Mouse (Mus musculus) midbrain, embryonic 14.5 days (tissue): ENCODE results near the gene Themis. TPM values are rescaled to one million over a fixed set of nuclear protein-coding genes. Genes with fewer than 3 reads are reported as not detected.

ENCODE experiments used
- ATAC-seq: fragments of 200-750 bp; cut with Nextera tagmentation; 2 replicates; pipeline ENCODE4 v1.8.0; 2017; ENCODE audit warnings: moderate number of reproducible peaks, moderate library complexity; ENCODE audit not compliant: low FRiP score, low TSS enrichment
- DNase-seq: peaks from one replicate; pipeline ENCODE4 v3.0.0-alpha.2; 2015
- H3K27ac ChIP-seq: fragments of 300-500 bp; sonication (generic); replicated peaks from 2 replicates; pipeline ENCODE4 v1.5.1; 2014; ENCODE audit warnings: mild to moderate bottlenecking, low read depth, low read length, moderate library complexity
- H3K27me3 ChIP-seq: fragments of 300-500 bp; sonication (generic); 2 replicates; pipeline ENCODE4 v1.6.1; 2014; ENCODE audit warnings: low read length, control low read depth, mixed read lengths; ENCODE audit not compliant: control insufficient read depth, insufficient read depth
- H3K36me3 ChIP-seq: fragments of 300-500 bp; sonication (generic); 2 replicates; pipeline ENCODE4 v1.6.1; 2014; ENCODE audit warnings: low read length, control low read depth; ENCODE audit not compliant: control insufficient read depth, insufficient read depth
- H3K4me1 ChIP-seq: fragments of 300-500 bp; sonication (generic); 2 replicates; pipeline ENCODE4 v1.6.1; 2014; ENCODE audit warnings: mild to moderate bottlenecking, antibody characterized with exemption, low read length, control low read depth; ENCODE audit not compliant: control insufficient read depth, insufficient read depth
- H3K4me2 ChIP-seq: fragments of 300-500 bp; sonication (generic); 2 replicates; pipeline ENCODE4 v1.6.1; 2014; ENCODE audit warnings: mild to moderate bottlenecking, low read length, moderate library complexity
- H3K4me3 ChIP-seq: fragments of 300-500 bp; sonication (generic); replicated peaks from 2 replicates; pipeline ENCODE4 v1.5.1; 2014; ENCODE audit warnings: low read depth, low read length
- H3K9ac ChIP-seq: fragments of 300-500 bp; sonication (generic); replicated peaks from 2 replicates; pipeline ENCODE4 v1.6.1; 2014; ENCODE audit warnings: mild to moderate bottlenecking, low read length, moderate library complexity
- H3K9me3 ChIP-seq: fragments of 300-500 bp; sonication (generic); 2 replicates; pipeline ENCODE4 v1.6.1; 2016; ENCODE audit warnings: low read length, control low read depth, mixed read lengths; ENCODE audit not compliant: control insufficient read depth
- WGBS: fragments of 180-500 bp; shearing (Covaris S2); extraction: QIAGEN DNeasy Blood & Tissue Kit; methylation state at CpG from one replicate; pipeline ENCODE4 v1.1.7; 2014; 5-methylcytosine and 5-hydroxymethylcytosine counted together
- polyA plus RNA-seq: library from polyadenylated mRNA; unstranded; fragments of >200 nt; fragmentation: Nextera tagmentation; extraction: Ambion mirVana; gene quantifications from 2 replicates; pipeline ENCODE4 v1.2.1, GENCODE M21; 2014

Gene Themis
- polyA plus RNA-seq, 1 experiment from 2014 or later = not detected

- Histone ChIP-seq H3K27ac (no peak overlapping the region), H3K9ac (no peak overlapping the region), H3K4me3 (no peak overlapping the region), H3K4me1 (no peaks in the 10 kb centered on the region), H3K4me2 (no peak overlapping the region), H3K9me3 (0 out of 2 replicates have a peak, but pooled peaks cover 5% of the 10 kb centered on the region), H3K27me3 (no peaks in the 10 kb centered on the region), H3K36me3 (no peaks in the 10 kb centered on the region)
- no peak for DNase-seq
- 98% methylated on average over 1 of the region's 1 CpGs for WGBS
- no peak for ATAC-seq
Observed at GRCm38 (mm10) chr10:28737953-28738352, 69.8 kb downstream of the Themis start.

GRCm38 (mm10) chr10:28746426-28746825 lies 78.3 kb downstream of the Themis start:
- Histone ChIP-seq H3K4me3 (no peak overlapping the region), H3K4me1 (no peaks in the 10 kb centered on the region), H3K9ac (no peak overlapping the region), H3K4me2 (no peak overlapping the region), H3K27me3 (no peaks in the 10 kb centered on the region), H3K36me3 (no peaks in the 10 kb centered on the region), H3K27ac (no peak overlapping the region), H3K9me3 (no peaks in the 10 kb centered on the region)
- no peak for DNase-seq
- ATAC-seq = no peak

- 79% methylated on average over 2 of the region's 2 CpGs for WGBS
- no peak for ATAC-seq
- no peak overlapping the region for H3K4me2 ChIP-seq
Observed at GRCm38 (mm10) chr10:28753321-28753720, 85.2 kb downstream of the Themis start.

GRCm38 (mm10) chr10:28754927-28755326 lies 86.8 kb downstream of the Themis start:
- ATAC-seq = no peak
- Histone ChIP-seq H3K27me3 (no peaks in the 10 kb centered on the region), H3K9me3 (no peaks in the 10 kb centered on the region), H3K9ac (no peak overlapping the region), H3K4me3 (no peak overlapping the region), H3K4me2 (no peak overlapping the region), H3K4me1 (no peaks in the 10 kb centered on the region), H3K27ac (no peak overlapping the region), H3K36me3 (no peaks in the 10 kb centered on the region)
- no peak for DNase-seq

More at GRCm38 (mm10) chr10:28753321-28753720, 85.2 kb downstream of the Themis start:
- Histone ChIP-seq H3K36me3 (no peaks in the 10 kb centered on the region), H3K4me1 (no peaks in the 10 kb centered on the region), H3K4me3 (no peak overlapping the region), H3K27me3 (no peaks in the 10 kb centered on the region), H3K9me3 (no peaks in the 10 kb centered on the region), H3K9ac (no peak overlapping the region), H3K27ac (no peak overlapping the region)
- DNase-seq = no peak

GRCm38 (mm10) chr10:28776777-28777402 lies 108.7 kb downstream of the Themis start:
- no peak for DNase-seq
- 81% methylated on average over 5 of the region's 5 CpGs for WGBS
- ATAC-seq = no peak
- Histone ChIP-seq H3K4me1 (no peaks in the 10 kb centered on the region), H3K27me3 (no peaks in the 10 kb centered on the region), H3K4me2 (no peak overlapping the region), H3K4me3 (no peak overlapping the region), H3K9me3 (no peaks in the 10 kb centered on the region), H3K36me3 (no peaks in the 10 kb centered on the region), H3K9ac (no peak overlapping the region), H3K27ac (no peak overlapping the region)

- Histone ChIP-seq H3K4me1 (no peaks in the 10 kb centered on the region), H3K9me3 (no peaks in the 10 kb centered on the region), H3K4me3 (no peak overlapping the region), H3K27me3 (no peaks in the 10 kb centered on the region), H3K4me2 (no peak overlapping the region), H3K36me3 (no peaks in the 10 kb centered on the region), H3K9ac (no peak overlapping the region), H3K27ac (no peak overlapping the region)
- ATAC-seq = no peak
- WGBS = 87% methylated on average over 4 of the region's 4 CpGs
- no peak for DNase-seq
Observed at GRCm38 (mm10) chr10:28799469-28799868, 131.3 kb downstream of the Themis start.

GRCm38 (mm10) chr10:28805160-28805559 lies 137.0 kb downstream of the Themis start:
- Histone ChIP-seq H3K4me1 (no peaks in the 10 kb centered on the region), H3K4me3 (no peak overlapping the region), H3K9ac (no peak overlapping the region), H3K27ac (no peak overlapping the region), H3K36me3 (no peaks in the 10 kb centered on the region), H3K4me2 (no peak overlapping the region), H3K27me3 (no peaks in the 10 kb centered on the region), H3K9me3 (no peaks in the 10 kb centered on the region)
- DNase-seq (no peak), ATAC-seq (no peak)
- WGBS = 77% methylated on average over 3 of the region's 3 CpGs

- no peaks in the 10 kb centered on the region for H3K27me3 ChIP-seq
- H3K36me3 ChIP-seq = no peaks in the 10 kb centered on the region
- no peak overlapping the region for H3K4me2 ChIP-seq
- DNase-seq = no peak
- H3K4me1 ChIP-seq = no peaks in the 10 kb centered on the region
- no peak overlapping the region for H3K9ac ChIP-seq
- WGBS = 94% methylated on average over 5 of the region's 5 CpGs
- H3K4me3 ChIP-seq = no peak overlapping the region
- H3K9me3 ChIP-seq = no peaks in the 10 kb centered on the region
- H3K27ac ChIP-seq = no peak overlapping the region
- ATAC-seq = no peak
Observed at GRCm38 (mm10) chr10:28811928-28812570, 143.9 kb downstream of the Themis start.

- Histone ChIP-seq H3K4me2 (no peak overlapping the region), H3K9ac (no peak overlapping the region), H3K4me1 (no peaks in the 10 kb centered on the region), H3K4me3 (no peak overlapping the region), H3K27me3 (no peaks in the 10 kb centered on the region), H3K36me3 (no peaks in the 10 kb centered on the region), H3K27ac (no peak overlapping the region), H3K9me3 (no peaks in the 10 kb centered on the region)
- no peak for DNase-seq
- no peak for ATAC-seq
Observed at GRCm38 (mm10) chr10:28812571-28812936, 144.4 kb downstream of the Themis start.
